Mouse (Mus musculus) hindbrain, embryonic 15.5 days (tissue): ENCODE measurements at regions not wholly inside any gene's neighbourhood (a gene's known extent, or its start where the extent isn't known, plus 50 kb on each side); places are given as distances from the start of the nearest gene placed in this dataset.

Source experiments
- ATAC-seq: fragments of 200-750 bp; cut with Nextera tagmentation; 2 replicates; pipeline ENCODE4 v1.8.0; 2017; ENCODE audit warnings: low read depth, moderate number of reproducible peaks, moderate TSS enrichment; ENCODE audit not compliant: low FRiP score
- H3K27ac ChIP-seq: fragments of 300-500 bp; sonication (generic); replicated peaks from 2 replicates; pipeline ENCODE4 v1.5.1; 2015; ENCODE audit warnings: mild to moderate bottlenecking, inconsistent platforms
- H3K27me3 ChIP-seq: fragments of 300-500 bp; sonication (generic); 2 replicates; pipeline ENCODE4 v1.6.1; 2015; ENCODE audit warnings: control low read depth, inconsistent platforms
- H3K36me3 ChIP-seq: fragments of 300-500 bp; sonication (generic); 2 replicates; pipeline ENCODE4 v1.6.1; 2015; ENCODE audit warnings: control low read depth, inconsistent platforms
- H3K4me1 ChIP-seq: fragments of 300-500 bp; sonication (generic); replicated peaks from 2 replicates; pipeline ENCODE4 v1.6.1; 2015; ENCODE audit warnings: control low read depth, inconsistent platforms
- H3K4me2 ChIP-seq: fragments of 300-500 bp; sonication (generic); 2 replicates; pipeline ENCODE4 v1.6.1; 2015; ENCODE audit warnings: moderate library complexity, mild to moderate bottlenecking, inconsistent platforms
- H3K4me3 ChIP-seq: fragments of 300-500 bp; sonication (generic); 2 replicates; pipeline ENCODE4 v1.5.1; 2015; ENCODE audit warnings: mild to moderate bottlenecking, inconsistent platforms
- H3K9ac ChIP-seq: fragments of 300-500 bp; sonication (generic); 2 replicates; pipeline ENCODE4 v1.6.1; 2015; ENCODE audit warnings: inconsistent platforms
- H3K9me3 ChIP-seq: fragments of 300-500 bp; sonication (generic); 2 replicates; pipeline ENCODE4 v1.6.1; 2016; ENCODE audit warnings: control low read depth, inconsistent platforms
- WGBS: fragments of 180-500 bp; shearing (Covaris S2); methylation state at CpG from one replicate; pipeline ENCODE4 v1.1.7; 2015; 5-methylcytosine and 5-hydroxymethylcytosine counted together

DNA sequence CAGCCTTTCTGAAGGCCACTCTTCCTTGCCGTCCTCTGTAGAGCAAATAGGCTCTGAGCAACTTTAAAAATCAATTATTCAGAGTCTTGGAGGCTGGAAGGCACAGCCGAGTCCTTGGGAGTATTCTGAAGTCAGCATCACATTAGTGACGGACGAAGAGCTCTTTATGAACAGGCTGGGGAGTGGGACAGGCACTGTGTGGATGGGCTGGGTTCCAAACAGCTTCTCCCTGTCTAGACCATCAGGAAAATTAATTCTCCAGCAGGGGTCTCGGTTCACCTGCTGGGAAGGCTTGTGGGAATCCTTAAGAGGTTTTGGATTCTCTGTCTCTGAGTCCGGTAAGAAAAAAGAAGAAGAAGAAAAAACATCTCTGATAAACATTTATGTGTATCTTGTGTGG, 110.9 kb downstream of the Gm9817 start:
- no peak overlapping the region for H3K27ac ChIP-seq
- WGBS = 19% methylated on average over 6 of the region's 6 CpGs
- no peak overlapping the region for H3K4me3 ChIP-seq
- peak; percentile 51; the same call in 1 of the 2 replicates for ATAC-seq
- no peak overlapping the region for H3K9ac ChIP-seq
- H3K9me3 ChIP-seq = no peaks in the 10 kb centered on the region
- no peaks in the 10 kb centered on the region for H3K27me3 ChIP-seq
- no peak overlapping the region for H3K4me2 ChIP-seq
- no peaks in the 10 kb centered on the region for H3K36me3 ChIP-seq
- H3K4me1 ChIP-seq = peaks cover 6% of the 10 kb centered on the region

DNA sequence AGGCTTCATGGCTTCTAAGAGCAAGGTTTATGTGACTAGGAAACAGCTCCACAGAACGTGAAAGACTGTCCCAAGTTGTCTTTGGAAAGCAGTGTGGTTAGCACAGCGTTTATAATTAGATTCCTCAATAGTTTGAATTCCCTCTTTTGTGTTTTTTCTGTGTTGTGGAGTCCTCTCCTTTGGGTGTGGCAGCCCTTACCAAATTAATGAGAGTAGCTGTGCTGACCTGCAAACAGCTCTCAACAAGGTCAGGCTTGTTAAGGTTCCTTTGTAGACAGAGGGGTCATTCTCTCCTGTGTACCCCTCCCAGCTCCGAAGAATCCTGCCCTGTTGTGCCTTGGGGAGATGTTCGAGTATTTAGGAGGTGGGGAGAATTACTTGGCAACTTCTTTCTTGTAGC, 111.7 kb downstream of the Gm9817 start:
- no peaks in the 10 kb centered on the region for H3K9me3 ChIP-seq
- no peaks in the 10 kb centered on the region for H3K27me3 ChIP-seq
- H3K27ac ChIP-seq = no peak overlapping the region
- H3K4me1 ChIP-seq = peaks cover 6% of the 10 kb centered on the region
- no peaks in the 10 kb centered on the region for H3K36me3 ChIP-seq
- no peak overlapping the region for H3K4me3 ChIP-seq
- H3K9ac ChIP-seq = no peak overlapping the region
- ATAC-seq = no peak
- WGBS = 53% methylated on average over 4 of the region's 4 CpGs
- H3K4me2 ChIP-seq = no peak overlapping the region

DNA sequence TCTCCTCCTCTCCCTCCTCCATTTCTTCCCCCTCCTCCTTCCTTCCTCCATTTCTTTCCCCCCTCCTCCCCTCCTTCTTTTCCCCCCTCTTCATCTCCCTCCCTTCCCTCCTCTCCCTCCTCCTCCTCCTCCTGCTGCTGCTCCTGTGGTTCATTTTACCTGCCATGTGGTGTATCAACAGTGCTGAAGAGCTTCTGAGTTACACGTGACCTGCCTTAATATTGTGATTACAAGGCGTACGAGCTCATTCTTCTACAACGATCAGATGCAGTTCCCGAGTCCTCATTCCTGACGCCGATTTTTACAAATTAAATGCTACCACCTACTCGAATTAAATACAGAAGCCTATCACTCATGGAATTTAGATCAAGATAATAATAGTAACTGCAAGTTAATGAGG, 113.6 kb downstream of the Gm9817 start:
- H3K4me2 ChIP-seq = peak overlapping the region; percentile 31; the same call in 1 of the 2 replicates
- H3K27ac ChIP-seq = 0 out of 2 replicates have a peak overlapping the region, but pooled peaks have one; percentile 4

DNA sequence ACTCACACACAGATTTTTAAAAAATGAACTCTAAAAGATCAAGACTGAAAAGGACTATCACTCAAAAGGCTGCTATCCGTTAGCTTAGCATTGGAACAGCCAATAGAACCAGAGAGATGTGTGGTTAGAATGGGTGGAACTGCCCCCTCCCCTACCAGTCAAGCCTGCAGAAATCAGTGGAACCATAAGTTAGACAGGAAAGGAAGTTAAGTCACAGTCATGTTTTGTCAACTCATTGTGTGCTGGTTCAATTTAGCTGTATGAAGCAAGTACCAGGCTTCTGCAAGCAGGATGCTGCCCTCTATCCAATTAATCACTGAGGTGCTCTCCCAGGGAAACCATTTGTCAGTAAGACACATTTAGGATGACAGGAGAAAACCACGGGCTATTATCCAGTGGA, 117.1 kb downstream of the Gm9817 start:
- Histone ChIP-seq H3K27ac (no peak overlapping the region), H3K27me3 (no peaks in the 10 kb centered on the region), H3K4me1 (no peaks in the 10 kb centered on the region), H3K4me2 (no peak overlapping the region), H3K9ac (no peak overlapping the region), H3K4me3 (no peak overlapping the region), H3K9me3 (no peaks in the 10 kb centered on the region), H3K36me3 (no peaks in the 10 kb centered on the region)
- WGBS = 74% methylated on average over 2 of the region's 2 CpGs
- ATAC-seq = no peak

More for the DNA sequence above, 113.6 kb downstream of the Gm9817 start:
- no peaks in the 10 kb centered on the region for H3K9me3 ChIP-seq
- H3K4me1 ChIP-seq = peaks cover 6% of the 10 kb centered on the region
- ATAC-seq = no peak; the same call in 1 of the 2 replicates
- WGBS = 57% methylated on average over 8 of the region's 8 CpGs
- no peaks in the 10 kb centered on the region for H3K27me3 ChIP-seq
- H3K9ac ChIP-seq = no peak overlapping the region
- no peaks in the 10 kb centered on the region for H3K36me3 ChIP-seq
- H3K4me3 ChIP-seq = no peak overlapping the region

DNA sequence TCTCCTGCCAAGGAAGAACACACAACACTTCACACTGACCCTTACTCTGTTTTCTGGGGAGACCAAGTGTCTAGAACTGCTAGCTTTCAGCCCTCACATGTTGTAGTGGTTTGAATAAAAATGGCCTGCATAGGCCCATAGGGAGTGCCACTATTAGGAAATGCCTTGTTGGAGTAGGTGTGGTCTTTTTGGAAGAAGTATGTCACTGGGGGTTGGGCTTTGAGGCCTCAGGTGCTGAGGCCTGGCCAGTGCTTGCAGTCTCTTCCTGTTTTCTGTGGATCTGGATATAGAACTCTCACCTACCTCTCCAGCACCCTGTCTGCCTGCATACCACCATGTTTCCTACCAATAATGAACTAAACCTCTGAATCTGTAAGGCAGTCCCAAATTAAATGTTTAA, 117.9 kb downstream of the Gm9817 start:
- Histone ChIP-seq H3K9me3 (no peaks in the 10 kb centered on the region), H3K4me1 (no peaks in the 10 kb centered on the region), H3K36me3 (no peaks in the 10 kb centered on the region), H3K9ac (no peak overlapping the region), H3K4me2 (no peak overlapping the region), H3K27ac (no peak overlapping the region), H3K4me3 (no peak overlapping the region), H3K27me3 (no peaks in the 10 kb centered on the region)
- ATAC-seq = no peak

DNA sequence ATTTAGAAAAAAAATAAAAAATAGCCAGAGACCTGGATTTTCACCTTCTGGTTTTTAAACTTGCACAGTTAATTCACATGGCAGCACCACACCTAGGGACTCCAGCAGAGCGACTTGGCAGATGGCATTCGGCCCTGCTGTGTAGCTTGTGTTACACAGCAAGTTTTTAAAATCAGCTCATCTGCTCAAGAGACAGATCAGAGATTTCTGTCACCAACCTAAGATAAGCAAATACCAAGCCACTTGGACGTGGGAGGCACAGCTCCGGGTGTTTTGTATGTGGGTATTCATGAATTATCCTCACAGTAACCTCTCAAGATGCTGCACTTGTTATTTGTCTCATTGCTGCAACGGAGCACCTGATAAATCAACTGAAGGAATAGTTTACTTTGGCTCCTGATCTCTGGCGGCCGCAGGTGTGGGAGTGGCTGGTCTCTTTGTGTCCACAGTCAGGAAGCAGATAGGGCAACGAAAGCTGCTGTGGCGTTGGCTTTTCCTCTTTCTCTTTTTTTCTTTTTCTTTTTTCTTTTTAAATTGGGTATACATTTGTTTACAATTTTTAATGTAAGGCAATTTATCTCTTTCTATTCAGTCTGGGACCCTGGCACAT, 122.1 kb downstream of the Gm9817 start:
- Histone ChIP-seq H3K4me3 (no peak overlapping the region), H3K9me3 (no peaks in the 10 kb centered on the region), H3K36me3 (no peaks in the 10 kb centered on the region), H3K4me2 (no peak overlapping the region), H3K4me1 (0 out of 2 replicates have a peak, but pooled peaks cover 3% of the 10 kb centered on the region), H3K27me3 (no peaks in the 10 kb centered on the region), H3K9ac (no peak overlapping the region), H3K27ac (no peak overlapping the region)
- WGBS = 78% methylated on average over 9 of the region's 9 CpGs
- no peak for ATAC-seq

DNA sequence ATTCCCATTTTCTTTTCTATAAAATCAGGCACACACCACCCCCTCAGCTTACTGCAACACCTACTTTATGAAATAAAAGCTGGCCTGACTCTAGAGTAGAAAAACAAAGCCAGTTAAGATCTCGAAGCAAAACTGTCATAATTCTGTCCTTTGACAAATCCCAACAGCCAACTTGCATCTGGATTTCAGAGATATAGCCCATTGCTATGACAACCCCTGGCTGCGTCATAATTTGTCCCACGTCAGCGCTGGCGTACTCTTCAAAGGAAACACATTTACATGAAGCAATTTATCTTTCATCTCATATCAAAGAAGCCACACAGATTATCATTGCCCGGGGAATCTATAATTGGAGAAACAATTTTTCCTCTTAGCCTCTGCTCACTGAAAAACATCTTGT, 126.4 kb downstream of the Gm9817 start:
- Histone ChIP-seq H3K9ac (no peak overlapping the region), H3K4me1 (0 out of 2 replicates have a peak, but pooled peaks cover 3% of the 10 kb centered on the region), H3K36me3 (no peaks in the 10 kb centered on the region), H3K27ac (no peak overlapping the region; the same call in 1 of the 2 replicates), H3K4me2 (no peak overlapping the region), H3K27me3 (no peaks in the 10 kb centered on the region), H3K4me3 (no peak overlapping the region), H3K9me3 (no peaks in the 10 kb centered on the region)
- no peak for ATAC-seq
- WGBS = 60% methylated on average over 6 of the region's 6 CpGs

DNA sequence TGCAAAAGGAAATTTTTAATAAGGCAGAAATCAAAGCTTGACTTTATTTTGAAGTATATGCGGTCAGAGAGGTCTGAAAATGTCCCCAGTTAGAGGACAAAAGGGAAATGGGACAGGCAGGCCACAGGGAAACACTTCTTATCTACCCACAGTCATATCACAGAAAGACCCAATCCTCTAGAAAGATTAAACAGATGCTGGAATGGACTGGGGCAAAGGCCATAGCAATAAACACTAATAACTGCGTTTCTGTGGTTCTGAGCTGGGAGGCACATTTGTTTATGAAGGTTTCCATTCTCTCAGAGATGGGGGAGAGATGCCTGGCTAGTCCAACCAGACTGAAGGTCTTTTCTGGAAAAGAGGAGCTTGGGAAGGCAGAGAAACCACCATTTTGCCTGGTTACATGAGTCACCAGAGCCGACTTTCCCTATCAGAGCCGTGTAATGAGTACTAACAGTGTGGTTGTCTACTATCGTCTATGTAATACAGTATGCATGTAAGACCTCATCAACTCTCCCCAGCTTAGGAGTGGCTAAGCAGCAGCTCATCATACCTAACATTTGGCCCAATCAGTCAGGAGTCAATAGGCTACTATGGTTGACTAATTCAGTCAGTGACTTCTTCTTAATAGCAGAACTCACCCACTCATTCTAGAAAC, 130.2 kb downstream of the Gm9817 start:
- 89% methylated on average over 5 of the region's 5 CpGs for WGBS
- no peak overlapping the region for H3K4me2 ChIP-seq
- H3K9ac ChIP-seq = no peak overlapping the region
- H3K36me3 ChIP-seq = no peaks in the 10 kb centered on the region
- H3K27me3 ChIP-seq = no peaks in the 10 kb centered on the region
- H3K9me3 ChIP-seq = no peaks in the 10 kb centered on the region
- no peak overlapping the region for H3K27ac ChIP-seq
- 0 out of 2 replicates have a peak, but pooled peaks cover 10% of the 10 kb centered on the region for H3K4me1 ChIP-seq
- H3K4me3 ChIP-seq = no peak overlapping the region
- no peak for ATAC-seq

DNA sequence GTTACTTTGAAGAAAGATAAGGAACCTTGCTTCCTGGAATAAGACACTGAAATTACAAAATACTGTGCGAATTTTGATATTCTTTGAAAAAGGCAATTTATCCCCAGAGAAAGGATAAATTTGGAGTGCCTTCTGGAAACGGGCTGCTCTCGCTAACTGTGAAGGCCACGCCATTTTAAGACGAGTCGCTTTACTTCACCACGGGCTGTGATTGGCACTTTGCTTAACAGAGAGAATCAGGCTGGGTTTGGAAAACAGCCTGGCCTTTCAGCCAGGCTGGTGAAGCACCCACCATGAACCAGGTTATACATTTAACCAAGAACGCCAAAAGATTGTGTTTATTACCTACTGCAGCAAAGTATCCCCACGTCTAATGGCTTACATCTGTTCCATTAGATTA, 132.7 kb downstream of the Gm9817 start:
- H3K4me3 ChIP-seq = no peak overlapping the region
- H3K9ac ChIP-seq = no peak overlapping the region
- no peaks in the 10 kb centered on the region for H3K27me3 ChIP-seq
- 83% methylated on average over 9 of the region's 9 CpGs for WGBS
- no peak overlapping the region for H3K4me2 ChIP-seq
- H3K4me1 ChIP-seq = 0 out of 2 replicates have a peak, but pooled peaks cover 7% of the 10 kb centered on the region
- H3K27ac ChIP-seq = no peak overlapping the region
- H3K36me3 ChIP-seq = no peaks in the 10 kb centered on the region
- no peaks in the 10 kb centered on the region for H3K9me3 ChIP-seq
- ATAC-seq = no peak

DNA sequence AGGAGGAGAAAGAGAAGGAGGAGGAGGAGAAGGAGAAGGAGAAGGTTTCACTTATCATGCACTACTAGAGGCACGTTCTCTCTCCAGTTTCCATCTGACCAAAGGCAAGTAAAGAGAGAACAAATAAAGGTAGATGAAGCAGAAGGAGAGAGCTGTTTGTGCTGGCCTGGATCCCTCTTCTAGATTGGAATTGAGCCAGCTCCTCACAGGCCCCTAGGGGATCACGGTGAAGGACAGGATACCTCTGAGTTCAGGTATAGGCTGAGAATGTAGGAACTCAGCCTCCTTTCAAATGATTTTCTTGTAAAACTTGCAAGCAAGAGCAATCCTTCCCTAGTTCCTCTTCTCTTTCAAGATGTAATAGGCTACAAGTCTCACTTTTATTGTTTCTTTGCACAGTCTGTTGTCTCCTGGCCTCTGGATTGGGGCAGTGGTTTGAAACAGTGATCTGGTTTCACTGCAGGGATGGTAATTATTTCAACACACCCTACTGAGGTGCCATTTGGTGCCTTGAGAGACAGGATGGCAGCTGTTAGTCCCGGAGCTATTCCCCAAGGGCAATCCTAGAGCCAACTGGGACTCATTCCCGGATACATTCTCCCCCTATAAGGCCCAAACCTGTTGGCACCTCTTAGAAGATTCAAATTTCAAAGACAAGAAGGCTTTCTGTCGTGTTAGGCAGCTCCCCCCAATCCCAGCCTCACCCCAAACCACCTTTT, 134.8 kb downstream of the Gm9817 start:
- H3K27me3 ChIP-seq = no peaks in the 10 kb centered on the region
- H3K9ac ChIP-seq = no peak overlapping the region
- ATAC-seq = no peak
- H3K27ac ChIP-seq = no peak overlapping the region
- H3K4me3 ChIP-seq = no peak overlapping the region
- no peak overlapping the region for H3K4me2 ChIP-seq
- H3K4me1 ChIP-seq = 0 out of 2 replicates have a peak, but pooled peaks cover 7% of the 10 kb centered on the region
- no peaks in the 10 kb centered on the region for H3K9me3 ChIP-seq
- WGBS = 43% methylated on average over 5 of the region's 5 CpGs
- no peaks in the 10 kb centered on the region for H3K36me3 ChIP-seq

DNA sequence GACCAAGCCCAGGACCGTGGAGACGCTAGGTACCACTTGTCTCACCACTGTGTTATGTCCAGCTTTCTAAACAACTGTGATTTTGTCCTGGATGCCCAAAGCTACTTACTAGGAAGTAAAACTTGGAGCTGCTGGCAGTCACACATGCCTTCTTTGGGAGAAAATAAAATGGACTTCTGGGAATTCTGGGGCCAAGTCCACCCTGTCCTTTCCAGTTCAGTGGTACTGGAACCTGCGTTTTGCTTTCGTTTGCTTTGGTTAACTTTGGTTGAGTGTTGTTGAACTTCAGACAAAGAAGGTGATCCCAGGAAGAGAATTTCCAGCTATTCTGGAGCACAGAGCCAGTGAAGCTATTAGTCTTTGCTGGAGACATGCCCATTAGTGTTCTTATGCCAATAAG, 139.8 kb downstream of the Gm9817 start:
- no peak for ATAC-seq
- Histone ChIP-seq H3K9ac (no peak overlapping the region), H3K9me3 (no peaks in the 10 kb centered on the region), H3K36me3 (no peaks in the 10 kb centered on the region), H3K4me2 (no peak overlapping the region), H3K4me1 (peaks cover 4% of the 10 kb centered on the region; the same call in 1 of the 2 replicates), H3K4me3 (no peak overlapping the region), H3K27ac (no peak overlapping the region), H3K27me3 (no peaks in the 10 kb centered on the region)
- 91% methylated on average over 4 of the region's 4 CpGs for WGBS

DNA sequence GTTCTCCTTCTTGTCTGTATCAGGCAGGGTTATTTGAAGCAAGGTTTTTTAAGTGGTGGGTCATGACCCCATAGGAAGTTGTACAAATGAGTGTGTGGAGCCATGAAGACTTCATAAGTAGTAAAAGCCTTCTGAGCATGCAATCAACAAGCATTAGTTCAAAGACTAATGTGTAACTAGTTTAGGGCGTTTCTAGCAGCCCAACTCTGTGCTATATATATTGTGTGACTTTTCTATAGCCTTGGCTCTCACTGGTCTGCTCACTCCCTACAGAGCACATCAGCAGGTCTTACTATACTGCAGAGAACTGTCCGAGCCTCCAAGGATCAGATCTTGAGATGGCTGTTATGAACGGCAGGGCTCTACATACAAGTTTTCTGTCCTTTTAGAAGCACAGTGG, 141.2 kb downstream of the Gm9817 start:
- no peak overlapping the region for H3K4me3 ChIP-seq
- no peak overlapping the region for H3K4me2 ChIP-seq
- H3K27me3 ChIP-seq = no peaks in the 10 kb centered on the region
- H3K27ac ChIP-seq = no peak overlapping the region
- WGBS = 83% methylated on average over 3 of the region's 3 CpGs
- H3K4me1 ChIP-seq = no peaks in the 10 kb centered on the region; the same call in 1 of the 2 replicates
- no peaks in the 10 kb centered on the region for H3K9me3 ChIP-seq
- no peak overlapping the region for H3K9ac ChIP-seq
- H3K36me3 ChIP-seq = no peaks in the 10 kb centered on the region
- no peak for ATAC-seq
